Mouse (Mus musculus): ENCODE data around the gene Zfp451. TPM values are rescaled to one million over a fixed set of nuclear protein-coding genes. Genes with fewer than 3 reads are reported as not detected.

Gene Zfp451
- polyA plus RNA-seq, 1 experiment from 2014 or later, result 34.3 TPM

DNA sequence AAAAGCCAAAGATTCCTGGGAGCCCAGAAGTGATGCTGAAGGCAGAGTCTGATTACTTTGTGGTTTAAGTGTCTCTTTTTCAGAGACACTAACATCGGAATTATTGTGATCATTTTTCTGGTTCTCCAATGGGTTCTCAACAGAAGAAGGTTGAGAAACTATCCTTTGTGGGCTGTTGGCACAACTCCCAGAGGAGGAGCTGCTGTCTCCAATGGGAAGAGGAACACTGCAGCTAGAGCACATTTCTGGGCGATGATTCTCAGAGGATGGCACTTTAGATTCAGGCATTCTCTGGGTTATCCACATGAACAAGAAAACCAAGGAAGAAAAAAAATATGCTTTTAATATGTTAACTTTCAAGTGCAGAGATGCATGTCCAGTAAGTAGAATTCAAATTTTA, 11.1 kb downstream of the Zfp451 start:
- Histone ChIP-seq H3K4me3 (ENCODE audit: low read depth, low read length) (no peak overlapping the region), H3K27me3 (ENCODE audit: insufficient read depth, low read length) (no peaks in the 10 kb centered on the region), H3K9me3 (ENCODE audit: low read depth, low read length) (no peaks in the 10 kb centered on the region), H3K36me3 (ENCODE audit: insufficient read depth) (peaks cover 81% of the 10 kb centered on the region), H3K27ac (ENCODE audit: low read depth) (no peak overlapping the region), H3K9ac (no peak overlapping the region), H3K4me2 (no peak overlapping the region), H3K4me1 (ENCODE audit: insufficient read depth) (no peaks in the 10 kb centered on the region)
- WGBS, result 93% methylated on average over 2 of the region's 2 CpGs
- TF ChIP-seq CTCF (IDR thresholded peaks at IDR 0.05; ENCODE audit: low read depth), result no peak
- ATAC-seq (ENCODE audit: insufficient read depth) (no peak), DNase-seq (no peak)

DNA sequence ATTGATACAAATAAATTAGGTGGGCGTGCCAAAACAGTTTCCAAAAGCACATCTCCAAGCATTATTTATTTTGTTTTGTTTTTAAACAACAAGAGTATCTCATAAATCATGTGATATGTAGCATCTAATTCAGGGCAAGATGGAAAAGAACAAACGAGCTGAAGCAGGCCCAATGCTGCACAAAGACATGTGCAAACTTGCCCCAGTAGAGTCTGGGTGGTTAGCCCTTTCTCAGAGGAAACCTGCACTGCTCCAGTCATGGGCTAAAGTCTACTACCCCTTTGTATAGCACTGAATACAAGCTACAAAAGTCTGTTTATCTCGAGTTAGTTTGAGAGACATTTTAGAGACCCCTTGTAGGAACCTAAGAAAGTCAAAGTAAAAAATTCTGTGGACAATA, 14.8 kb downstream of the Zfp451 start:
- TF ChIP-seq CTCF (IDR thresholded peaks at IDR 0.05; ENCODE audit: low read depth), result no peak
- DNase-seq, result no peak
- Histone ChIP-seq H3K4me1 (ENCODE audit: insufficient read depth) (no peaks in the 10 kb centered on the region), H3K27ac (ENCODE audit: low read depth) (no peak overlapping the region), H3K27me3 (ENCODE audit: insufficient read depth, low read length) (no peaks in the 10 kb centered on the region), H3K4me3 (ENCODE audit: low read depth, low read length) (no peak overlapping the region), H3K36me3 (ENCODE audit: insufficient read depth) (peaks cover 80% of the 10 kb centered on the region), H3K9me3 (ENCODE audit: low read depth, low read length) (no peaks in the 10 kb centered on the region), H3K9ac (no peak overlapping the region), H3K4me2 (no peak overlapping the region)
- ATAC-seq (ENCODE audit: insufficient read depth), result no peak
- WGBS, result 79% methylated on average over 3 of the region's 3 CpGs

- DNase-seq (peak; percentile 88), ATAC-seq (ENCODE audit: insufficient read depth) (peak; percentile 86; the same call in 1 of the 2 replicates)
- Histone ChIP-seq H3K4me2 (no peak overlapping the region), H3K9ac (no peak overlapping the region), H3K9me3 (ENCODE audit: low read depth, low read length) (no peaks in the 10 kb centered on the region), H3K27me3 (ENCODE audit: insufficient read depth, low read length) (no peaks in the 10 kb centered on the region), H3K36me3 (ENCODE audit: insufficient read depth) (peaks cover 3% of the 10 kb centered on the region; the same call in 1 of the 2 replicates), H3K27ac (ENCODE audit: low read depth) (peak overlapping the region; percentile 44; the same call in 1 of the 2 replicates), H3K4me1 (ENCODE audit: insufficient read depth) (no peaks in the 10 kb centered on the region), H3K4me3 (ENCODE audit: low read depth, low read length) (no peak overlapping the region)
- TF ChIP-seq CTCF (IDR thresholded peaks at IDR 0.05; ENCODE audit: low read depth), result no peak
- 26% methylated on average over 3 of the region's 3 CpGs for WGBS
Measured at GRCm38 (mm10) chr1:33788493-33788892, 25.9 kb downstream of the Zfp451 start.

GRCm38 (mm10) chr1:33788072-33788471, 26.3 kb downstream of the Zfp451 start:
- Histone ChIP-seq H3K4me3 (ENCODE audit: low read depth, low read length) (no peak overlapping the region), H3K36me3 (ENCODE audit: insufficient read depth) (peaks cover 7% of the 10 kb centered on the region; the same call in 1 of the 2 replicates), H3K4me2 (no peak overlapping the region), H3K27ac (ENCODE audit: low read depth) (no peak overlapping the region), H3K9me3 (ENCODE audit: low read depth, low read length) (no peaks in the 10 kb centered on the region), H3K27me3 (ENCODE audit: insufficient read depth, low read length) (no peaks in the 10 kb centered on the region), H3K9ac (no peak overlapping the region), H3K4me1 (ENCODE audit: insufficient read depth) (no peaks in the 10 kb centered on the region)
- WGBS, result 73% methylated on average over 5 of the region's 5 CpGs
- no peak for TF ChIP-seq CTCF (IDR thresholded peaks at IDR 0.05; ENCODE audit: low read depth)
- DNase-seq (no peak), ATAC-seq (ENCODE audit: insufficient read depth) (no peak)

DNA sequence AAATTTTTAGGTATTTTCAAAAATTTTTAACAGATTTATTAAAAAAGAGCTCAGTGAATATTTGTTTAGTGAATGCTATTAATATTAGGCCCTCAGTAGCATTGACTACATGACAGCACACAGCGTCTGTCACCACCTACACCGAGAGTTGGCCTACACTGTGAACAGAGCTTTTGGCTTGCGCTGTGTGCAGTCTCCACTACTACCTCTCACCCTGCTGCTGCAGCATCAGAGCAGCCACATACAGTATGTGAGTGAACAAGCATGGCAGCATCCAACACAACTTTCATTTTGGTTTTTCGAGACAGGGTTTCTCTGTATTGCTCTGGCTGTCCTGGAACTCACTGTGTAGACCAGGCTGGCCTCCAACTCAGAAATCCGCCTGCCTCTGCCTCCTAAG, 29.8 kb downstream of the Zfp451 start:
- WGBS, result 95% methylated on average over 5 of the region's 5 CpGs
- no peaks in the 10 kb centered on the region for H3K4me1 ChIP-seq (ENCODE audit: insufficient read depth)
- H3K4me3 ChIP-seq (ENCODE audit: low read depth, low read length), result no peak overlapping the region
- H3K9ac ChIP-seq, result no peak overlapping the region
- TF ChIP-seq CTCF (IDR thresholded peaks at IDR 0.05; ENCODE audit: low read depth), result no peak
- H3K4me2 ChIP-seq, result no peak overlapping the region
- ATAC-seq (ENCODE audit: insufficient read depth), result no peak
- no peak for DNase-seq
- H3K27ac ChIP-seq (ENCODE audit: low read depth), result no peak overlapping the region
- H3K36me3 ChIP-seq (ENCODE audit: insufficient read depth), result peaks cover 19% of the 10 kb centered on the region; the same call in 1 of the 2 replicates
- H3K27me3 ChIP-seq (ENCODE audit: insufficient read depth, low read length), result no peaks in the 10 kb centered on the region
- no peaks in the 10 kb centered on the region for H3K9me3 ChIP-seq (ENCODE audit: low read depth, low read length)

GRCm38 (mm10) chr1:33776175-33776611, 38.2 kb downstream of the Zfp451 start:
- no peak for ATAC-seq (ENCODE audit: insufficient read depth)
- H3K27ac ChIP-seq (ENCODE audit: low read depth), result no peak overlapping the region
- H3K4me3 ChIP-seq (ENCODE audit: low read depth, low read length), result no peak overlapping the region
- peaks cover 44% of the 10 kb centered on the region for H3K36me3 ChIP-seq (ENCODE audit: insufficient read depth)
- H3K4me1 ChIP-seq (ENCODE audit: insufficient read depth), result no peaks in the 10 kb centered on the region
- H3K27me3 ChIP-seq (ENCODE audit: insufficient read depth, low read length), result no peaks in the 10 kb centered on the region
- no peaks in the 10 kb centered on the region for H3K9me3 ChIP-seq (ENCODE audit: low read depth, low read length)
- no peak for DNase-seq
- no peak for TF ChIP-seq CTCF (IDR thresholded peaks at IDR 0.05; ENCODE audit: low read depth)
- no peak overlapping the region for H3K4me2 ChIP-seq
- WGBS, result 87% methylated on average over 14 of the region's 14 CpGs
- H3K9ac ChIP-seq, result no peak overlapping the region

GRCm38 (mm10) chr1:33772106-33772505, 42.3 kb downstream of the Zfp451 start:
- Histone ChIP-seq H3K27ac (ENCODE audit: low read depth) (no peak overlapping the region), H3K4me2 (no peak overlapping the region), H3K27me3 (ENCODE audit: insufficient read depth, low read length) (no peaks in the 10 kb centered on the region), H3K9ac (no peak overlapping the region), H3K9me3 (ENCODE audit: low read depth, low read length) (no peaks in the 10 kb centered on the region), H3K36me3 (ENCODE audit: insufficient read depth) (peaks cover 66% of the 10 kb centered on the region), H3K4me3 (ENCODE audit: low read depth, low read length) (no peak overlapping the region), H3K4me1 (ENCODE audit: insufficient read depth) (no peaks in the 10 kb centered on the region)
- ATAC-seq (ENCODE audit: insufficient read depth) (no peak), DNase-seq (no peak)
- WGBS, result 93% methylated on average over 9 of the region's 9 CpGs
- no peak for TF ChIP-seq CTCF (IDR thresholded peaks at IDR 0.05; ENCODE audit: low read depth)

GRCm38 (mm10) chr1:33771621-33772020, 42.8 kb downstream of the Zfp451 start:
- DNase-seq, result no peak
- no peaks in the 10 kb centered on the region for H3K4me1 ChIP-seq (ENCODE audit: insufficient read depth)
- peaks cover 61% of the 10 kb centered on the region for H3K36me3 ChIP-seq (ENCODE audit: insufficient read depth)
- no peak overlapping the region for H3K4me2 ChIP-seq
- no peak for TF ChIP-seq CTCF (IDR thresholded peaks at IDR 0.05; ENCODE audit: low read depth)
- no peaks in the 10 kb centered on the region for H3K9me3 ChIP-seq (ENCODE audit: low read depth, low read length)
- no peak for ATAC-seq (ENCODE audit: insufficient read depth)
- no peak overlapping the region for H3K9ac ChIP-seq
- no peaks in the 10 kb centered on the region for H3K27me3 ChIP-seq (ENCODE audit: insufficient read depth, low read length)
- no peak overlapping the region for H3K27ac ChIP-seq (ENCODE audit: low read depth)
- H3K4me3 ChIP-seq (ENCODE audit: low read depth, low read length), result no peak overlapping the region
- WGBS, result 90% methylated on average over 10 of the region's 10 CpGs

Data from lung, embryonic 14.5 days (tissue).